Mouse (Mus musculus) heart, adult 8-10 months (tissue): ENCODE results near the gene Pik3ap1. TPM values are rescaled to one million over a fixed set of nuclear protein-coding genes. Genes with fewer than 3 reads are reported as not detected.

Experiments
- total RNA-seq, 4 experiments: library from RNA; stranded (reverse); gene quantifications; 2 replicates each; pipeline ENCODE4 v1.2.4; 2022

Pik3ap1 gene
- total RNA-seq, 4 experiments from 2014 or later, result 1.1 to 1.7 (median 1.5) TPM

Other genes with a start within 250 kb of the Pik3ap1 start
- 1 to 10 TPM in 1 of 4 experiments, under 1 TPM in 3; 0.12 to 1.0 (median 0.46) TPM for gene Tll2, start 178.3 kb downstream of the Pik3ap1 start, total RNA-seq
- 10 to 100 TPM; 65.2 to 73.0 (median 67.7) TPM for gene Tm9sf3, start 121.1 kb downstream of the Pik3ap1 start, total RNA-seq
- gene Lcor, start 97.5 kb upstream of the Pik3ap1 start, total RNA-seq, result 10 to 100 TPM in 3 of 4 experiments, 1 to 10 TPM in 1; 9.4 to 12.9 (median 11.5) TPM
- 10 to 100 TPM in 1 of 4 experiments, 1 to 10 TPM in 3; 8.0 to 11.6 (median 9.3) TPM for gene Gm340, start 197.3 kb upstream of the Pik3ap1 start, total RNA-seq